Mouse (Mus musculus): ENCODE measurements around the gene B3galt5.

Gene B3galt5

DNA sequence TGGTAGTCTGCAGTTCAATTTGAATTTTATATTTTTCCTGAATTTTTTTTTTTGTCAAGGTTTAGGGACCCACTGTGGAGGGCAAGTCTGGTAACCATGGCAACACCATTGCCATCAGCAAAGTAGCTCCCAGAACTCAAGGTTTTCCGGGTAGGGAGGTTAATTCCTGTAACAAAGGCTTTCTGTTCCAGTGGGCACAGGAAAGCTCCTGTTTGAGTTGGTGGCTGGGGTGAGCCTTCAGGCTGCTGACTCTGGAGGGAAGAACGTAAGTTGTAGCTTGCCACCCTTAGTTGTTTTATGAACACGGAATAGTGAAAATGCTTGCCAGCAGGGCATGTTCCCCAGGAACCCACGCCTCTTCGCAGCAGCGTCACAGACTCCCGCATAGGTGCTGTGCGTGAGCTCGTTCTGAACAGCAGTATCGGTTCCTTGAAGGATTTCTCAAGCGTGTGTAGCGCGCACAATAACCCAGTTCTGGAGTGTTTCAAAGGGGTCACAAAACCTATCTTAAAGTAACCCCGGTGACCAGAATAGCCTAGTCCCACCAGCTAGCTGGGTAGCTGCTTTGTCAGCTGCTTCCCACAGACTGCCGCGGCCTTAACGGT is at the start of gene B3galt5:
Gene B3galt5 (plus strand): TSS at position 436 of the 605 bp plus-strand sequence.
- no peak for DNase-seq

DNA sequence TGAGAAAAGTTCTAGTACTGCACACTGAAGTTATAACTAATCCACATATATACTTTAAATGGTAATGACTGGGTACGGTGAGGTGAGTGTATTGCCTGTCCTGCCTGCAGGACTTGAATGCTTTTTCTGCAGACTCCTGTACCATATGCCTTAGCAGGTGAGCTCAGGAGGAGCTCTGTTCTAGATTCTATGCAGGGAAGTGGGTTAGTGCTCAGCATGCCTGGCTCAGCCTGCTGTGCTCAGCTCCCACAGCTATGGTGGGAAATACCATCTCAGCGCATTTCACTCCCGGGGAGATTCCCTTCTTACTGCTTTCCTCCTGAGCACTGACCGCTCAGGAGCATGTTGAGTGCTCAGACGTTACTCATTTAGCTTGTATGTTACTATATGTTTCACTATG is 48.0 kb upstream of the B3galt5 start:
- DNase-seq, result no peak

DNA sequence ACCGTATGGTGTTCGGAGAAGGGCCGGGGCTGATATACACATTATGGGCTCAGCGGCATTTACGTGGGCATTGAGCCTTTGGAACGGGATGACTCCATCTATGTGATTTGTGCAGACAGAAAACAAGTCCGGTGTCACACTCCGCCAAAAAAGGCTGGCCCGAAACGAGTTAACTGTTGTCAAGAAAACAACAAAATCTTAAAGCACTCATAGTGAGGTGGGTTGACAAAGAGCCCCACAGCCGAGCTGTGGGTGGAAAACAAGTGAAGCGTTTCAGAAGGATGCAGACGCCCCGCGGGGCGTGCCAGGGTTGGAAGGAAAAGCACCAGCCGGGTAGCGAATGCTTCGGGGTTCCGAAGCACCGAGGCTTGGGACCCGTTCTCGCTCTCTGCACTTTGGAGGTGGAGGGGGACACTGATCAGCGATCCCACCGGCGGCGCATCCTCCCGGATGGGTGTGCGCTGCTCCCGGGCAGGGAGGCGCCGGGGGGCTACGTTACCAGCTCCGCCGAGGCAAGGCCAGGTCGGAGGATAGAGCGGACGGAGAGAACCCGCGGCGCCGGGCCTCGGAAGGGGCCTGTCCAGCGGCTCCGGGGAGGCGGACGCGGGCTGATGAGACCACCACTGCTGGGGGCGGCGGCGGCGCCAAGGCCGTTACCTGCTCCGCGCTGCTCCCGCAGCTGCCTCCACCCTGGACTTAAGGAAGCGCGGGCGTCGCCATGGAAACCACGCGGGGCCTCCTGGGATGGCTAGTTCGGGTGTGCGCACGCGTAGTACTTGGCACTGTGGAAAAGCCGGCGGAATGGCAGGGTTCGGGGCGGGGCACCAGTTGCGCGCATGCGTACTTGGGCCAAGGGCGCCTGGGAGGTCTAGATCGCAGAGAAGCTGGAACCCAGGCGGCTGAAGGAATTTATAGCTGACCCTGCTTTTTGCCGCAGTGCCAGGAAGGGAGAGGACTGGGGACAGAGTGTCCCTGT is 43.8 kb upstream of the B3galt5 start, which contains the start of gene Lca5l:
Gene Lca5l (minus strand): TSS at position 741 of the 976 bp plus-strand sequence.
- DNase-seq, result peak; percentile 98 to 99

DNA sequence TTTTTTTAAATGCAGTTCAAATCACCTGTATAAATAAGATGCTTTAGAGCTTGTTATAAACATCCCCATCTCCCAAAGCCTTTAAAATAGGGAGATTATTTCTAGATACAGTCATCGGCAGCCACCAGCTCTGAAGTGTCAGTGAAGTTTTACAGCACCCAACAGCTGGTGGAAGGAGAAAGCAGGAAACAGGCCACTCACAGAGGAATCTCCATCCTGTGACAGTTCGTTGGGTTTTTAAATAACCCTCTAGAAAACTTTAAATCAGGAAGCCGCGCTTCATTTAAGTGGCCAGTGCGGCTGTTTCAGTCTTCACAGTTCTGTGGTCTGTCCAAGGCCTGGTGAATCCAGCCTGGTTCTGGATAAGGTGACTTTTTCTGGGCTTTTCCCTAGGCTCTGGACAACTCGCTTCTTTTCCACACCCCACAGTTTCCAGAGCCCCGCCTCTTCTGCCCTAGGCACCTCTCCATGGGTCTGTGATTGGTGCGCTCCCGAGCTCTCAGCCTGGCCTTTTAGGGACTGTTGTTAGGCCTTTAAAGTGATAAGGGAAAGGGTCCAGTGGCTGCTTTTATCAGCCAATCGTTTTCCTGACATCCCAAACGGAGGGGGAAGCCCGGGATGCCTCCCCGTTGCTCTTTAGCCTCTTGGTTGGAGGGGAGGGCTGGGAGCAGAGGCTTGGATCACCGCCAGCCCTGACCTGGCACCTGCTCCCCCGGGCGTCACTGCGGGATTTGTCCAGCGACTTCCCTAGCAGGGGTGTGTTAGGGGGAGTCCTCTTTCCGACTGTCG is 35.5 kb upstream of the B3galt5 start, which contains the start of gene Sh3bgr:
Gene Sh3bgr (plus strand): TSS at position 538 of the 789 bp plus-strand sequence.
- DNase-seq, result no peak

DNA sequence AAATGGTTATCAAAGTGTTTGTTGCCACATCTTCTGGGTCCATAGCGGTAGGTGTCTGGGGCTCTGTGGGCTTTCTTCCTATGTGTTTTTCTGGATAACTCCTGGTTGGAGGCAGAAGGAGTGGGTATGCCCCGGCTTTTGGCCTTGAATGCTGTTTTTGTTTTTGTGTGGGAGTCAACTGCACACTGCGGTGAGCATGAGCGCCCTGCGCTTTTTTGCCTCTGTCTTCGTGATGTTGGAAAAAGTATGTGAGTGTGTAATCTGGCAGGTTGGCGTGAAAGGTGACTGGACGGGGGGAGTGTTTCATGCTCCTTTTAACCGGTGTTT is 34.9 kb upstream of the B3galt5 start:
- DNase-seq, result no peak

DNA sequence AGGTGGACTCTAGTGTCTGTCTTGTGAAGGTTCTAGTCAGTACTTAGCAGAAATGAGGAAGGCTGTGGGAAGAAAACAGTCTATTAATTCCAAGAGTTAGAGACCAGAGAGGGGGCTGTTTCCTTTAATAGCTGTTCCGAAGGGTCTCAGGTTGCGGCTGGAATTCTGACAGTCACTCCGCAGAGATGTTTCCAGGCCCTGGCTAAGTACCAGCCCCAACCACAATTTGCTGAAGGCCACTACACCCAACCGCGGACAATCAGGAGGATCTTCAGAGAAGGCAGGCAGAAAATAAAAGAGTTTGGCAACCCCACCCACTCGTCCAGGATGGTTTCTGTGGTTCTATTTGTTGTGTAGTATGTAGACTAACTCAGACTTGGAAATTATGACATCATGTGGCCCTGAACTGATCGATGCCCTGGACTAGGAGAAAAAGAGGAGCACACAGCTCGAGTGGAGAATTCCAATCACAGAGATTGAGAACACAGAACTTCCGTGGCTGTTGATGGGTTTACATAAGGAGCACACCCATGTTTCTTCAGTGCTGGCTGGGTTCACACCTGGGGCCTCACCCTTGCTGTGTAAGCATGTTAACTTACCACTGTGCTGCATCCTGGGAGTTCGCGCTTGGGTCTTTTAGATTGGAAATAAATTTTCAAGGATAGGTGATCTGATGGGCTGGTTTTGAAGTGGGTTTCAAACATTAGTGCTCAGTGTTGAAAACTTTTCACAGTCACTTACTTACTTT is 33.9 kb upstream of the B3galt5 start:
- no peak for DNase-seq

DNA sequence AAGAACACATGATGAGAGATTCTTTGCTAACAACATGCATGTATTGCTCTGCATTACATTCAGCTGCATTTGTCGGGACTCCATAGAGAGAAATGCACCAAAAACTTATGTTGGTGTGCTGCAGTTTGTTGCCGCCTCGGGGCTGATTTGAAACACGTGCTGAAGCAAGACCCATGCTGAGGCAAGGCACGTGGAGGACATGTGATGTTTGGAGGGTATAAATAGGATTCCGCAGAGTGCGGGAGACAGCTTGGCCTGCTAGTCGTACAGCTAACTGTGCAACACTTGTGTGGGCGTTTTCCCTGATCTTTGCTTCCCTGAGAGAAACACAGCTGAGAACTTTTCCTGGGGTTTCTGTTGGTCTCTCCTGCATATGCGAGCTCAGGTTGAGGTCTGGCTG is 25.8 kb upstream of the B3galt5 start:
- DNase-seq, result no peak

DNA sequence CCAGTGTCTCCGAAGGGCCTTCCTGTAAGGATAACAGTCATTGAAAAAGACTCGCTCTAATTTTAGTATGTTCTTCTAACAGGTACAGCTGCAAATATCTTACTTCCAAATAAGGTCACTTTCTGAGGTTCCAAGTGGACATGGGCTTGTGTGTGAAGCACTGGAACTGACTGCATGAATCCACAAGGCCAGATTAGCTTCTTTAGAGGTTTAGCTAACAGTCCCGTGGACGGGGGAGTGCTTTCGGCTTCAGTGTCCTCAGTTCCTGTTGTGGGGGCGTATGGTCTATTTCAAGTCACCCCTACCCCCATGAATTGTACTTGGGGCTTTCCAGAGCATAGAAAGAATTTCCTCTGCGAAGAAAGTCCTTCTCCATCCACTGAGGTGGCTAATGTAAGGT is 24.7 kb upstream of the B3galt5 start:
- no peak for DNase-seq

DNA sequence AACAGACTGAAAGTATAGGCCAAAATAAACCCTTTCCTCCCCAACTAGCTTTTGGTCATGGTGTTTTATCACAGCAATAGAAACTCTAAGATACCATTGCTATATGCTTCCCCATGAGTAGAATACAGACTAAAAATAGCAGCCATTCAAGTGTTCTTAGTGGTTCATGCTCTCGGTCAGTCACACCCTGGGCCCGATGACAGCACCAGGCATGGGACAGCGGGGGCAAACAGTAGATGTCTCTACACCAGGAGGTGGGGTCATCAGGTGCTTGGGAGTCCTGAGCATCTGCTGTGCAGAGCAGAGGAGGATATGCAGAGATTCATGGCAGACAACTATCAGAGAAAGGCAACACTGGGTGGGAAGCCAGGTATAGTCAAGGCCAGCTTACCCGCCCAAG is 22.6 kb upstream of the B3galt5 start:
- DNase-seq, result no peak

DNA sequence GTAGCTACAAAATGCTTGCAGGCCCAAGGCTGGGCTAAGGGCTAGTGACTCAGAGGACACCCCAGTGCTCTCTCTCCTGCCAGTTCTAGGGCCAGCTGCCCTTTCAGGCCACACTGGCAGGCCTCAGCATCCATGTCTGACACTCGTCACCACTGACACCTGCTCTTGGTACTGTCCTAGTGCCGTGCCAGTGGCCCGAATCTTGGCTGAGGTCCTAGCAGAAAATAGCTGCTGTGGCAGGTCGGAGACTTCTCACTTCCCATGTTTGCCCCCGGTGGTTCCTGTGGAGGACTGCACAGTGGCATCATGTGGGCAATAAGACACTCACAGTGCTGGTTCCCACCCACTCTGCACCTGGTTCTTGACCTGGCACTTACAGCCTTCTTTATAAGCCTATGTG is 14.1 kb upstream of the B3galt5 start:
- DNase-seq, result no peak

DNA sequence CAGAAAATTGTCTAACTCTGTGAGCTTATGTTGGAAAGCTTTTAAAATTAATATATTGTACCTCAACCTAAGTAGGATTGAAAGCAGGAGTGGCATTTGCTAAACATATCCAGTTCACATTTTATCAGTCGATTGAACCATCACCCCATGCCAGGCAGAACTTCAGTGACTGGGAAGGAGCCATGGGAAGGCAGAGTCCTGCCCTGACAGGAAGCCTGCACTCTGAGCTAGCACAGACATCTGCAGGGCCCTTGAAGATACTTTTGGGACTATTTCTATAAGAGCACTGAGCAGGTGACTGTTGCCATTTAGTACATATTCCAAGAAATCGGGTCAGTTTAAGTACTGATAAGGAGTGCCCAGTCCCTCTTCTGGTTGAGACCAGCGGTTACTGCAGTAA is 13.6 kb upstream of the B3galt5 start:
- no peak for DNase-seq

DNA sequence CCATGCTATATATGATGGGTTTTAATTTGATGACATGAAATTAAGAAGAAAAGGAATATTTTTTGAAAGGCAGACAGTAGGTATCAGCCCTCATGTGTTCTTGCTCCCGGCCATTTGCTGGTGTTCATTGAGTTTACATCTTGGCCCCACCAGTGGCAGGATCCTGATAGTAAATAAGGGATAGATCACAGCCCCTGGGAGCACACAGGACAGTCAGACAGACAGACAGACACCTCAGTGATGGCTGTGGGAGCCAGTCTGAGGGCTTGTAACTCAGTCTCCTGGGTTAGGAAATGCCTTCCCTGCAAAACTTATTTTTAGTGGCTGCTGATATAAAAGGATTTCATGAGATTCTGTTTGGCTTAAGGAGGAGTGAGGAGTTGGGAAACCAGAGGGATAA is 13.1 kb upstream of the B3galt5 start:
- no peak for DNase-seq

DNA sequence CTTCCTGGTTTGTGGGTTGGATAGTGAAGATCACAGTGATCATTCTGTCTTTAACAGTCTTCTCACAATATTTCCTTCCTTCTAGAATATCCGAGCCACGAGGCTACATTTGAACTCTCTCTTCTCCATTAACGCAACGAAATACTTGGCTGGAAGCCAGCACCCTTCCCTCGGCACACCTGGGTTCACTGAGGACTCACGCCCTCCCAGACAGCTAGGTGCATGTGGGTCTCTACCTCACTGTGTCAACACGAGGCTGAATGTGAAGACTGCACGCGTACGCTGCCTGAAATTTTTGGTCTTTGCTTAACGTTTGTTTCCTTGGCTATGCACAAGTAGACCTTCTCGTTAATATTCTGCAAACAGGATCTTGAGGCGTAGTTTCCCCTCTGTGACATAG is 7.2 kb upstream of the B3galt5 start:
- DNase-seq, result no peak

DNA sequence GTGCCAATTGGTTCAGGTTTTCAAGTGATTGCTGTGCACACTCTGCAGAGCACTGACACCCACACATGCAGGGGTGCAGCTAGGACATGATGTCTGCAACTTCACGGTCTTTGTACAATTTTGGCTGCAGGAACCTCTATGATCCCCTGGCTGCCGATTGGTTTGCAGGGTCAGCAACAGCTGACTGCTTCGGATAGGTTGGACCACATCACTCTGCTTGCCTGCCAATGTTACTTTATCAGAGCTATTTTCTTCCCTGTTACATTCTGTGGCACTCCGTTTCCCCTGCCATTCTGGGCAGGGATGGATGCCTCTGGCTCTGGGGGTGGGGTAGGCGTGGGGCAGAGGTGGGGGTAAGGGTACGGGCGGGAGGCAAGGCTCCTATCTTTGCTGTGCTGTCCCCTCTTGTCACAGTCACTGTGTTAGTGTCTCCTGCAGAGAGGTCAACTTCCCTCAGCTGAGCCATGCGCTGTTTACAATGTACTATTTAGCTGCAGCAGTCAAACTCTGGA is 6.5 kb upstream of the B3galt5 start:
- no peak for DNase-seq

DNA sequence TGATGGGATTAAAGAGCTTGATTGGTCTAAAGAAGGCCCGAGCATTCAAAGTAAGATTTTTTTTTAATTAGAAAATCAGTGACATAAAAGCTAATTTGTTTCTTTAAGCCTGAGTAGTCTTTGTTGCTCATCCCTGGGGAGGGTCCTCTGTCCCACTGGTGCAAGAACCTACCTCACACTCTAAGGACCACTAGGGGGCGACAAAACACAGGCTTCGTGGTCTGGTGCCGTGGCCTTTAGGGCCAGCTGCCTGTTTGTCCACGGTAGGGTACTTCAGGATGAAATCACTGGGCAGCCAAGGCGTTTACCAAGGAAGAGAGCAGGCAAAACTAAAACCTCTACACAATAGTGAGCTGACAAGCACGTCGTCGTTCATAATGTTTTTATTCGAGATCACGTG is 5.2 kb upstream of the B3galt5 start:
- DNase-seq, result peak; percentile 67 to 68

DNA sequence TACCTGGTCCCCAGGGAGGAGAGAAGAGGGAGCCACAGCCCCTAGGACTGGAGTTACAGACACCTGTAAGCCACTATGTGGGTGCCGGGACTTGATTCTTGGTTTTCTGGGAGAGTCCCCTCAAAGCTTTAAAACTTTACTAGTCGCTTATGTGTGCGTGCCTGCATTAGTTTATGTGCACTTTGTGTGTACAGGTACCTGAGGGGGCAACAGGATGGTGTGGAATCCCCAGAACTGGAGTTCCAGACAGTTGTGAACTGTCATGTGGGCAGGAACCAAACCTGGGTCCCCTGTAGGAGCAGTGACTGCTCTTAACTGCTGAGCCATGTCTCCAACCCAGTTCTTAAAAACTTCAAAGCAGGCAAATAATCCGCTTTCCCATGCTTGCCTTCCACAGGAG is 4.3 kb upstream of the B3galt5 start:
- DNase-seq, result no peak

DNA sequence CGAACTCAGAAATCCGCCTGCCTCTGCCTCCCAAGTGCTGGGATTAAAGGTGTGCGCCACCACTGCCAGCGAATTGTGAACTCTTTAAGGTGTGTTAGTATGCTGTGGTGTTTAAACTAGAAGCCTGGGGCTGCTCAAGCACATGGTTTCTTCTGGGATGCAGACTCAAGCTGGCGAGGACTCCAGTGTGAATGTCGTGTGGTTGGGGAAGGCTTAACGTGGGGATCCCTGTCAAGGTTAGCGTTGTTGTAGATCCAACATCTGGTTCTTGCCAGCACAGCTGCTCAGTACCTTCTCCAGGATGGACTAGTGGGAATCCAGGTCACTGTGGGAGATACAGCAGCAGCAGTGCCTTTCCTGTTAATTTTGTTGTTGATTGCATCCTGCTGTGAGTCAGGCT is 3.6 kb upstream of the B3galt5 start:
- no peak for DNase-seq

DNA sequence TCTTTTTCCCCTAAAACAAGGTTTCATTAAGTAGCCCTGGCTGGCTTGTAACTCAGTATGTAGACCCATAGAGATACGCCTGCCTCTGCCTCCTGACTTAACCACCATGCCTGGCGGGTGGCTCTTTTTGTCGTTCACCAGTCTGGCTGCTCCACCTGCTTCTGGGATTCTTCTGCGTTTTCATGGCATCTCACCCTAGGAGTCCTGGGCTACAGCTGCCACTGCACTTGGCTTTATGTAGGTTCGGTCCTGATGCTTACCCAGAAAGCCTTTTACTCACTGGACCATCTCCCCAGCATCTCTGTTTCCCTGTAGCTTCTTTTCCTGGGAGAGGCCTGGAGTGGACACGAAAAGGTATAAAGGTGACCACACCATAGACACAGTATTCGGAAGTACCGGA is 1.6 kb upstream of the B3galt5 start:
- no peak for DNase-seq

DNA sequence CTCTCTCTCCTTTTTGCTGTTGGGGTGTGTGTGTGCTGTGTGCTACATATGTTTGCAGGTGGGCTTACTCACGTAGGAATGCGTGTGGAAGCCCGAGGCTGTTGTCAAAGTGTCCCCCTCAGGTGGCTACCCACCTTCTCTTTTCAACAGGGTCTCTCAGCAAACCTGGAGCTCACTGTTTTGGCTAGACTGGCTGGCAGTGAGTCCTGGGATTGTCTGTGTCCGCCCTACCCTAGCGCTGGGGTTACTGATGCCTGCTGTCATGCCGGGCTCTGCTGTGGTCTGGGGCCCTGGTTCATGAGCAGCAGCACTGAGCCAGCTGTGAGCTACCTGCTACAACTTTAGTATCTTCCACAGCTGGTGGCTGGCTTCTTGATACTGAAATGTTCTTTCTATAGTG is 8.9 kb downstream of the B3galt5 start:
- DNase-seq, result no peak

DNA sequence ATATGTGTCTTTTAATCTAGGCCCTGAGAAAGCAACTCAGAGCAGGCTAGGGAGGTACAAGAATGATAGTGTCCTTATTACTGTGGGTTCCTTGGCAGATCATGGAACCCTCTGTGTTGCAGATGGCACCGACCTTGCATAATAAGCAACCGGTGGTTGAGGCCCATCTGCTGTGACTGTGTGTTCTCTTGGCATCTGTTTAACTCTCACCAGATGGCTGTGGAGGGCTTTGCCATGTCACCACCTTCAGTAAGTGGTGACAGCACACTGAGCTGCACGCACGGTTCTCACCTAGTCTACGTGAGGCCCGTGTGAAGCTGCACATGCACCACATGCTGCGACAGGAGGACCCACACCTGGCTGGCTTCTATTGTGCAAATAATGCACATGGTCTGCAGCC is 14.0 kb downstream of the B3galt5 start:
- DNase-seq, result no peak

DNA sequence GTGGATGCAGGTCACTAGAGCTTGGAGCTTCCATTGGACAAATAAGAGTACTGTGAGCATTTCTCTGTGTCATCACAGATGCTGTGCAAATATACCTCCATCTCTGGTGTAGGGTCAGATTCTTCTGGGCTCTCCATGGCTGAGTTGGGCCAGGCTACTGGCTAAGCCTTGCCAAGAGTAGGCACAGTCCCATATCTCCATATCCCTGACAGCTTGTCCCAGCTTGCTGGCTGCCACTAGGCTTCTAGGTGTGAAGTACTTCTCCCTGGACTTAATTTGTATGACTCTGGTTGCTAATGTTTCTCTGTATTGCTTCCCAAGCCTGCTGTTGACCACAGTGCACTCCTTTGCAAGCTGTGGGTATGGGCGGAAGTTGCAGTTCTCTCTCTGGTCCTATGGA is 16.5 kb downstream of the B3galt5 start:
- no peak for DNase-seq

DNA sequence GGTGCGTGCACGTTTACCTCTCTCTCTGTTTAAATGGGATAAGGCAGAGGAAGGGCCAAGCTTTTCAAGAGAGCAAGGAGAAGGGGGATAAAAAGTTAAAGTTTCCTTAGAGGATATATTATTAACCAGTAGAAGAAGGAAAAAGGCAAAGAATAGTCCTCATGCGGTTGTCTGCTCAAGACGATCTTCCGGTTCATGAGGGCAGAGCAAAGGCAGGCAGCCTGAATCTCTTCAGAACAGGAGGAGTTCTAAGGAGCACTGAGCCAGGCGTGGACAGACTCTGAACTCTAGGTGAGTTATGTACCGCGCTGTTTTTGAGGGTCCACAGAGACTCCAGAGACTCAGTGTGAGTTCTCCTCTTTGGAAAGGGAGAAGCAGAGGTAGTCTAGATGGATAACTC is 22.8 kb downstream of the B3galt5 start:
- no peak for DNase-seq

DNA sequence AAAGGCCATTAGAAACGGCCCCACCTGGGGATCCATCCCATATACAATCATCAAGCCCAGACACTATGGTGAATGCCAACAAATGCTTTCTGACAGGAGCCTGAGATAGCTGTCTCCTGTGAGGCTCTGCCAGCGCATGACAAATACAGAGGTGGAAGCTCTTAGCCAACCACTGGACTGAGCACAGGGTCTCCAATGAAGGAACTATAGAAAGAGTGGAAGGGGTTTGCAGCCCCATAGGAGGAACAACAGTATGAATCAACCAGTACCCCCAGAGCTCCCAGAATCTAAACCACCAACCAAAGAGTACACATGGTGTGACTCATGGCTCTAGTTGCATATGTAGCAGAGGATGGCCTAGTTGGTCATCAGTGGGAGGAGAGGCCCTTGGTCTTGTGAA is 36.1 kb downstream of the B3galt5 start:
- DNase-seq, result no peak
